Mouse (Mus musculus): ENCODE data around the gene Hsd17b6. TPM values are rescaled to one million over a fixed set of nuclear protein-coding genes. Genes with fewer than 3 reads are reported as not detected.

Gene Hsd17b6
- polyA plus RNA-seq, 1 experiment from 2014 or later = not detected

DNA sequence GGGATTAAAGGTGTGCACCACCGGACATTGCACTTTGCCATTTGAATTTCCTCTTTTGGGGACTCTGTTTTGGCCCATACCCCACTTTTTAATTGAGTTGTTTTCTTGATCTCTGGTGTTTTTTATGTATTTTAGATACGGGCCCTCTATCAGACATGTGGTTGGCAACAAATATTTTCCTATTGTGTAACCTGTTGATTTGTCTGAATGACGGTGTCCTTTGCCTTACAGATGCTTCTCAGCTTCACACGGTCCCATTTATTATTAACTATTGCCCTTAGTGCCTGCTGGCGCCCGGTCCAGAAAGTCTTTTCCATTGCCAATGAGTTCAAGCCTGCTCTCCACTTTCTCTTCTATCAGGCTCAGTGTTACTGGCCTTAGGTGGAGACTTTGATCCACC is 40.9 kb downstream of the Hsd17b6 start:
- DNase-seq (ENCODE audit: low spot score) = no peak
- H3K9ac ChIP-seq (ENCODE audit: low read length) = no peak overlapping the region
- H3K4me2 ChIP-seq (ENCODE audit: low read depth, low read length, severe bottlenecking) = no peak overlapping the region
- no peaks in the 10 kb centered on the region for H3K36me3 ChIP-seq (ENCODE audit: control insufficient read depth, insufficient read depth, low read length)
- H3K9me3 ChIP-seq (ENCODE audit: control insufficient read depth, low read length) = no peaks in the 10 kb centered on the region
- H3K4me1 ChIP-seq (replicated peaks; ENCODE audit: control insufficient read depth, insufficient read depth, low read length) = no peaks in the 10 kb centered on the region
- WGBS = 89% methylated on average over 6 of the region's 6 CpGs
- H3K27me3 ChIP-seq (ENCODE audit: control insufficient read depth, insufficient read depth, low read length) = no peaks in the 10 kb centered on the region
- no peak for ATAC-seq (replicated peaks; ENCODE audit: low FRiP score)
- no peak overlapping the region for H3K4me3 ChIP-seq (ENCODE audit: low read depth, low read length)
- no peak overlapping the region for H3K27ac ChIP-seq (ENCODE audit: low read depth, low read length)

DNA sequence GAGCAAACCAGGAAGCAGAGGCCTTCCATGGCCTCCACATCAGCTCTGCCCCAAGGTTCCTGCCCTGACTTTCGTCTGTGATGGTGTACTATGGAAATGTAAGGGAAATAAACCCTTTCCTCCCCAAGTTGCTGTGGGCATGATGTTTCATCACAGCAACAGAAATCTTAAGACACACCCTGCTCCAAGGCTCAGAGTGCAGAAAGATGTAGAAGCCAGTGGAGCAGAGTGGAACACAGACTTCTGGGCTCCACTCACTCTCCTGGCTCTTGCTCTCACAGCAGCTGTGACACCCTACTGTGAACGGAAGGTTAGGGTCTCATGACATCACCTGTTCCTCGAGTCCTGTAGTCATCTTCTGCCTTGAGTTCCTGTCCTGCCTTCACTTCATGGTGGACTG is 43.4 kb downstream of the Hsd17b6 start:
- DNase-seq (ENCODE audit: low spot score) = no peak
- H3K36me3 ChIP-seq (ENCODE audit: control insufficient read depth, insufficient read depth, low read length) = no peaks in the 10 kb centered on the region
- whole genome bisulfite sequencing = 73% methylated on average over 3 of the region's 3 CpGs
- H3K4me2 ChIP-seq (ENCODE audit: low read depth, low read length, severe bottlenecking) = no peak overlapping the region
- H3K27me3 ChIP-seq (ENCODE audit: control insufficient read depth, insufficient read depth, low read length) = no peaks in the 10 kb centered on the region
- H3K4me3 ChIP-seq (ENCODE audit: low read depth, low read length) = no peak overlapping the region
- no peak for ATAC-seq (replicated peaks; ENCODE audit: low FRiP score)
- no peaks in the 10 kb centered on the region for H3K4me1 ChIP-seq (replicated peaks; ENCODE audit: control insufficient read depth, insufficient read depth, low read length)
- H3K27ac ChIP-seq (ENCODE audit: low read depth, low read length) = no peak overlapping the region
- H3K9me3 ChIP-seq (ENCODE audit: control insufficient read depth, low read length) = no peaks in the 10 kb centered on the region
- H3K9ac ChIP-seq (ENCODE audit: low read length) = no peak overlapping the region

DNA sequence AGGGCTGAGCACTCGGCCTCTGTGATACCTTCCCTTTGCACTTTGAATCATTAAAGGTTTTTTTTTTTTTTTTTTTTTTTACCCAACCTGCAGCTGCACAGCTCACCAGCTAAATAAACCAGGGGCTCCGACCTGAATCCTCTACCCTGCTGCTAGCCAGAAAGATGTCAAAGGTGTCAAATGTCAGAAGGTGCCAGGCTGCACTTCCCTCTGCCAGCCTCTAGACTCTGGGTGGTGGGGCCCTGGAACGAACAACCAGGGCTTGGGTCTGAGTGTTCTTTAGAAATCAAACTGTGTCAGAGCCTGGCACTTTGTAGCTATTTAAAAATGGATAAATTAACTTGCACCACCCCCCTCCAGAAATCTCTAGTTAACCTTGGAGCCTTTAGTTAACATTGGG is 45.0 kb downstream of the Hsd17b6 start:
- no peak overlapping the region for H3K4me3 ChIP-seq (ENCODE audit: low read depth, low read length)
- WGBS = 75% methylated on average over 3 of the region's 3 CpGs
- no peak overlapping the region for H3K9ac ChIP-seq (ENCODE audit: low read length)
- ATAC-seq (replicated peaks; ENCODE audit: low FRiP score) (no peak), DNase-seq (ENCODE audit: low spot score) (no peak)
- H3K4me2 ChIP-seq (ENCODE audit: low read depth, low read length, severe bottlenecking) = no peak overlapping the region
- no peaks in the 10 kb centered on the region for H3K9me3 ChIP-seq (ENCODE audit: control insufficient read depth, low read length)
- no peaks in the 10 kb centered on the region for H3K27me3 ChIP-seq (ENCODE audit: control insufficient read depth, insufficient read depth, low read length)
- no peaks in the 10 kb centered on the region for H3K36me3 ChIP-seq (ENCODE audit: control insufficient read depth, insufficient read depth, low read length)
- no peaks in the 10 kb centered on the region for H3K4me1 ChIP-seq (replicated peaks; ENCODE audit: control insufficient read depth, insufficient read depth, low read length)
- no peak overlapping the region for H3K27ac ChIP-seq (ENCODE audit: low read depth, low read length)

DNA sequence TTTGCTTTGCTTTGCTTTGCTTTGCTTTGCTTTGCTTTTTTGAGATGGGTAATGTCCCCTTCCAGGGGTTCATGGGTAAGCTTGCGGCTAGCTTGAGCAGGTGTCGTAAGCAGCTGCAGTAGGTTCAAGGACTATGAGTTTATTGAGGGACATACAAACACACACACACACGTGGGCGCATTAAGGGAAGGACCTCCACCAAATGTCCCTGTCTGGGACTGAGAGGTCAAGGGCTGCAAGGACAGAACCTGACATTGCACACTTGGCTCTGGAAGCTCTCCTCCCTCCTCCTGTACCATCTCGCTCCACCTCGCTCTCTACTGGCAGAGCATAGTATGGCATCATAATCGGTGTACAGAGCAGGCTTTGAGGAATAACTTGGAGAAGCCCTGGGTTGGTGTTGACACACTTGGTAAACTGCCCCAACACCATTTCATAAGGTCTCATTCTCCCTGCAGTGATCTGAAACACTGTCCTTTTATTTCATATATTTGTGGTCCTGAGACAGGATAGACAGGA is 48.2 kb downstream of the Hsd17b6 start:
- WGBS = 97% methylated on average over 7 of the region's 7 CpGs
- Histone ChIP-seq H3K4me1 (replicated peaks; ENCODE audit: control insufficient read depth, insufficient read depth, low read length) (no peaks in the 10 kb centered on the region), H3K4me2 (ENCODE audit: low read depth, low read length, severe bottlenecking) (no peak overlapping the region), H3K9me3 (ENCODE audit: control insufficient read depth, low read length) (no peaks in the 10 kb centered on the region), H3K27me3 (ENCODE audit: control insufficient read depth, insufficient read depth, low read length) (no peaks in the 10 kb centered on the region), H3K9ac (ENCODE audit: low read length) (no peak overlapping the region), H3K4me3 (ENCODE audit: low read depth, low read length) (no peak overlapping the region), H3K36me3 (ENCODE audit: control insufficient read depth, insufficient read depth, low read length) (no peaks in the 10 kb centered on the region), H3K27ac (ENCODE audit: low read depth, low read length) (no peak overlapping the region)
- ATAC-seq (replicated peaks; ENCODE audit: low FRiP score) (no peak), DNase-seq (ENCODE audit: low spot score) (no peak)

DNA sequence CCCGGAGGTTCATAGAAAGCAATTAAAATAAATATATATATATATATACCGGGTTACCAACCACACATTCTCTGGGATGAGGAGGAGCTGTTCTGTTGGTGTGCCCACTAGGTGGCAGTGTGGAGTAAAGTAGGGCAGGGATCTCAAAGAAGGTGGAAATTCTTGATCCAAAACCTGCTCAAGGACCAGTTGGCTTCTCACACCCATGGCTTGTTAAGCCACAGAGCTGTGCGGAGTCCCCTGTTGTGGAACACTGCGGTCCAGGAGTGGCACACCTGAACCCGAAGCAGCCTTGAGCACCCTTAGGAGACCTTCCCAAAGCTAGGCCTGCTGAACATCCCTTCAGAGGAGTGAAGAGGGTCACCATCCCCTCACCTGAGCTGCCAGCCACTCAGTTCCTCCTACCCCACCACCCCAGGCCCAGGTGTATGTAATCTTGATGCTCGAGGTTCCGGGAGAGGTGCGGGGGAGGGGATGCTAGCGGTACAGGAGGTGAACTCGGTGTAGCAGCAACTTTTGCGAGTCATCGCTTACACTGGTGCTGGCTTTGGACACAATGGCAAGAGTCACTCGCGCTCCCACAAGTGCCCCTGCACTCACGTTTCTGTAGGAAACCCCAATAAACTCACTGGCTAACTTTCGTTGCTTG is 51.1 kb downstream of the Hsd17b6 start:
- no peaks in the 10 kb centered on the region for H3K4me1 ChIP-seq (replicated peaks; ENCODE audit: control insufficient read depth, insufficient read depth, low read length)
- no peaks in the 10 kb centered on the region for H3K9me3 ChIP-seq (ENCODE audit: control insufficient read depth, low read length)
- ATAC-seq (replicated peaks; ENCODE audit: low FRiP score) (peak; percentile 33), DNase-seq (ENCODE audit: low spot score) (peak; percentile 84)
- H3K27ac ChIP-seq (ENCODE audit: low read depth, low read length) = no peak overlapping the region
- no peaks in the 10 kb centered on the region for H3K27me3 ChIP-seq (ENCODE audit: control insufficient read depth, insufficient read depth, low read length)
- 62% methylated on average over 16 of the region's 16 CpGs for WGBS
- H3K36me3 ChIP-seq (ENCODE audit: control insufficient read depth, insufficient read depth, low read length) = no peaks in the 10 kb centered on the region
- no peak overlapping the region for H3K4me3 ChIP-seq (ENCODE audit: low read depth, low read length)
- no peak overlapping the region for H3K4me2 ChIP-seq (ENCODE audit: low read depth, low read length, severe bottlenecking)
- H3K9ac ChIP-seq (ENCODE audit: low read length) = no peak overlapping the region

DNA sequence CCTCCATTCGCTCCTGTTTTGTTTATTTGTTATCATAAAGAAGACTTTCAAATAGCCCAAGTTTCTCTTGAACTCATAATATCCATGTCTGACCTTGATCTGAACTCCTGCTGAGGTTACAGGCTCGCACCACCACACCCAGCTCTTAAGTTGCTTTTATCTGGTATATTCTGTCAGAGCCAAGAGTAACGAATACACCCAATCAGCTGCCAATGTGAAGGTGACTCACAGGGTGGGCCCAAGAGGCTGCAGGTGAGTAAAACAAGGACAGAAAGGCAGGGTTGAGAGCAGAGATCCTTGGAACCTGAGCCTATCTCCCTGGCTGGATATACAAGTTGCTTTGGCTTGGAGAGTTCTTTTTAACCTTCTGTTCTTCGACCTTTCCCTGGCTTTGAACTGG is 52.4 kb downstream of the Hsd17b6 start:
- 80% methylated on average over 4 of the region's 4 CpGs for whole genome bisulfite sequencing
- Histone ChIP-seq H3K4me2 (ENCODE audit: low read depth, low read length, severe bottlenecking) (no peak overlapping the region), H3K4me1 (replicated peaks; ENCODE audit: control insufficient read depth, insufficient read depth, low read length) (0 out of 2 replicates have a peak, but pooled peaks cover 1% of the 10 kb centered on the region), H3K9ac (ENCODE audit: low read length) (no peak overlapping the region), H3K27ac (ENCODE audit: low read depth, low read length) (no peak overlapping the region), H3K9me3 (ENCODE audit: control insufficient read depth, low read length) (no peaks in the 10 kb centered on the region), H3K36me3 (ENCODE audit: control insufficient read depth, insufficient read depth, low read length) (no peaks in the 10 kb centered on the region), H3K27me3 (ENCODE audit: control insufficient read depth, insufficient read depth, low read length) (no peaks in the 10 kb centered on the region), H3K4me3 (ENCODE audit: low read depth, low read length) (no peak overlapping the region)
- no peak for ATAC-seq (replicated peaks; ENCODE audit: low FRiP score)
- DNase-seq (ENCODE audit: low spot score) = no peak

DNA sequence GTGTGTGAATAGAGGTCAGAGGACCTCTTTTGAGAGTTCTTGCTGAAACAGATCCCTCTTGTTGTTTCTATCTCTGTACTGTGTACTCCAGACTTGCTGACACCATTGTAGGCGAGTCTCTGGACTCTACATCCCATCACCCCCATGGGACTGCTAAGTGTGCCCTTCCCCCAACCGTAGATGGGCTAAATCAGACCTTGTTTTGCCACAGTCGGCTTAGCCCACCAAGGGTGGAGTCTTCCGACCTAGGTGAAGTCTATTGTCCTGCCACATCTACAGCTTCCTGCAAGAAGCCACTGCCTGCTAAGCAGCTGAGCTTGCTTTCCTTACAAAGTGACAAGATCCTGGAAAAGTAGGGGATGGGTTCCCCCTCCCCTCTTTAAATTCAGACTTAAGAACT is 55.6 kb downstream of the Hsd17b6 start:
- no peak for DNase-seq (ENCODE audit: low spot score)
- Histone ChIP-seq H3K4me1 (replicated peaks; ENCODE audit: control insufficient read depth, insufficient read depth, low read length) (0 out of 2 replicates have a peak, but pooled peaks cover 1% of the 10 kb centered on the region), H3K9ac (ENCODE audit: low read length) (no peak overlapping the region), H3K9me3 (ENCODE audit: control insufficient read depth, low read length) (no peaks in the 10 kb centered on the region), H3K36me3 (ENCODE audit: control insufficient read depth, insufficient read depth, low read length) (no peaks in the 10 kb centered on the region), H3K27ac (ENCODE audit: low read depth, low read length) (no peak overlapping the region), H3K4me3 (ENCODE audit: low read depth, low read length) (no peak overlapping the region), H3K27me3 (ENCODE audit: control insufficient read depth, insufficient read depth, low read length) (no peaks in the 10 kb centered on the region), H3K4me2 (ENCODE audit: low read depth, low read length, severe bottlenecking) (no peak overlapping the region)
- no peak for ATAC-seq (replicated peaks; ENCODE audit: low FRiP score)
- 75% methylated on average over 4 of the region's 4 CpGs for WGBS

DNA sequence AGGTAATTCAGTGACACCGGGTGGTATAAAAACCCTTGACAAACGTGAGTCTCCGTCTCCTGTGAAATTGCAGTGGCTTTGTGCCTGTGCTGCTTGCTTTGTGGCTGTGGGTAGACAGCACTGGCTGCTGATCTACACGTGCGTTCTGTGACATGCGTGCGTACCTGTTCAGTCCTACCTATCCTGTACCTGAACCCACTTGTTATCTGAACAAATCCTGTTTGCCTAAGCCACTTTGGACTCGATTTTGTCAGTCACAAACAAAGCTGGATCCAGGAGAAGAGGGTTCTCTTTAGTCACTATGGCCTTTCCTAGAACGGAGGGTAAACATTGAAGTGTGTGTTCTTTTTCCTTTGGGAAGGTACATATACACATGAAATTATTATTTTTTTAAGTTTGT is 56.0 kb downstream of the Hsd17b6 start:
- Histone ChIP-seq H3K27ac (ENCODE audit: low read depth, low read length) (no peak overlapping the region), H3K9me3 (ENCODE audit: control insufficient read depth, low read length) (no peaks in the 10 kb centered on the region), H3K36me3 (ENCODE audit: control insufficient read depth, insufficient read depth, low read length) (no peaks in the 10 kb centered on the region), H3K27me3 (ENCODE audit: control insufficient read depth, insufficient read depth, low read length) (no peaks in the 10 kb centered on the region), H3K4me1 (replicated peaks; ENCODE audit: control insufficient read depth, insufficient read depth, low read length) (0 out of 2 replicates have a peak, but pooled peaks cover 1% of the 10 kb centered on the region), H3K9ac (ENCODE audit: low read length) (no peak overlapping the region), H3K4me3 (ENCODE audit: low read depth, low read length) (no peak overlapping the region), H3K4me2 (ENCODE audit: low read depth, low read length, severe bottlenecking) (no peak overlapping the region)
- WGBS = 89% methylated on average over 9 of the region's 9 CpGs
- ATAC-seq (replicated peaks; ENCODE audit: low FRiP score) = no peak
- DNase-seq (ENCODE audit: low spot score) = no peak

DNA sequence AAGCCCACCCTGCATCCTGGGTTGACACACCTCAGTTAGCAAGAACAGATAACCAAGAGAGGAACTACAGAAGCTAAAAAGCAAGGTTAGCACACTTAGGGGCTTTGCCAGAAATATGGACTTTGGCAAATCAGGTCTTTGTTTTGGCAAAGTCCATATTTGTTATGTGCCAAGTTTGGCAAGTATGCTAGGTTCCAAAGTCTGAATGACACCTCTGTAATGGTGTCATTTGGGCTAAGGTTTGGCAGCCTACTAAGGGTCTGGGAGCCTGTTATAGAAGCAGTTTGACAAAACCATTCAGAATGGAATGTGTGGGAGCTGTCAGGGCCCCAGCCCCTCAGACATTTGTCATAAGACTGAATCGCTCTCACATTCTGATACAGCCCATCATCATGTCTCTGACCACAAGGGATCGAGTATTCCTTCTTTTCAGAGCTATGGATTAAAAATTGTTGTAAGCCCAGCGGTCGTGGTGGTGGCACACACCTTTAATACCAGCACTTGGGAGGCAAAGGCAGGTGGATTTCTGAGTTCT is 57.7 kb downstream of the Hsd17b6 start:
- Histone ChIP-seq H3K4me1 (replicated peaks; ENCODE audit: control insufficient read depth, insufficient read depth, low read length) (0 out of 2 replicates have a peak, but pooled peaks cover 1% of the 10 kb centered on the region), H3K27me3 (ENCODE audit: control insufficient read depth, insufficient read depth, low read length) (no peaks in the 10 kb centered on the region), H3K27ac (ENCODE audit: low read depth, low read length) (no peak overlapping the region), H3K9ac (ENCODE audit: low read length) (no peak overlapping the region), H3K36me3 (ENCODE audit: control insufficient read depth, insufficient read depth, low read length) (no peaks in the 10 kb centered on the region), H3K4me2 (ENCODE audit: low read depth, low read length, severe bottlenecking) (no peak overlapping the region), H3K9me3 (ENCODE audit: control insufficient read depth, low read length) (no peaks in the 10 kb centered on the region), H3K4me3 (ENCODE audit: low read depth, low read length) (no peak overlapping the region)
- no peak for DNase-seq (ENCODE audit: low spot score)
- 88% methylated on average over 4 of the region's 4 CpGs for WGBS
- no peak for ATAC-seq (replicated peaks; ENCODE audit: low FRiP score)
